Mouse (Mus musculus): ENCODE data around the gene Olfr419.

The Olfr419 gene

GRCm38 (mm10) chr1:174251961-174252360 lies at the start of gene Olfr419:
Gene Olfr419, minus strand, starts transcription at chr1:174252061.
- DNase-seq: no peak

- no peak for DNase-seq
Measured at GRCm38 (mm10) chr1:174270643-174271042, 18.8 kb upstream of the Olfr419 start.

- no peak for DNase-seq
Measured at GRCm38 (mm10) chr1:174269162-174269561, 17.3 kb upstream of the Olfr419 start.

GRCm38 (mm10) chr1:174267816-174268215 lies 16.0 kb upstream of the Olfr419 start:
- no peak for DNase-seq

GRCm38 (mm10) chr1:174250376-174250775 lies 1.5 kb downstream of the Olfr419 start:
- DNase-seq: no peak

- no peak for DNase-seq
Measured at GRCm38 (mm10) chr1:174247170-174247569, 4.7 kb downstream of the Olfr419 start.

GRCm38 (mm10) chr1:174246080-174246479 lies 5.8 kb downstream of the Olfr419 start:
- DNase-seq: no peak

- DNase-seq: no peak
Measured at GRCm38 (mm10) chr1:174244621-174245020, 7.2 kb downstream of the Olfr419 start.

GRCm38 (mm10) chr1:174239916-174240315 lies 11.9 kb downstream of the Olfr419 start:
- DNase-seq: no peak

- DNase-seq: no peak
Measured at GRCm38 (mm10) chr1:174216528-174217204, 35.2 kb downstream of the Olfr419 start.

GRCm38 (mm10) chr1:174215270-174216038 lies 36.4 kb downstream of the Olfr419 start:
- DNase-seq: no peak

GRCm38 (mm10) chr1:174212286-174212685 lies 39.6 kb downstream of the Olfr419 start:
- DNase-seq: no peak

- no peak for DNase-seq
Measured at GRCm38 (mm10) chr1:174204699-174205098, 47.2 kb downstream of the Olfr419 start.

All from B cell, adult 2 months (primary cell).